Mouse (Mus musculus): ENCODE data around the gene Apoc2. TPM values are rescaled to one million over a fixed set of nuclear protein-coding genes. Genes with fewer than 3 reads are reported as not detected.
A peak's percentile ranks its signal among the peaks of the same experiment; 100 is the strongest.

Apoc2 gene
- polyA plus RNA-seq, 1 experiment from 2014 or later = 0.30 TPM

DNA sequence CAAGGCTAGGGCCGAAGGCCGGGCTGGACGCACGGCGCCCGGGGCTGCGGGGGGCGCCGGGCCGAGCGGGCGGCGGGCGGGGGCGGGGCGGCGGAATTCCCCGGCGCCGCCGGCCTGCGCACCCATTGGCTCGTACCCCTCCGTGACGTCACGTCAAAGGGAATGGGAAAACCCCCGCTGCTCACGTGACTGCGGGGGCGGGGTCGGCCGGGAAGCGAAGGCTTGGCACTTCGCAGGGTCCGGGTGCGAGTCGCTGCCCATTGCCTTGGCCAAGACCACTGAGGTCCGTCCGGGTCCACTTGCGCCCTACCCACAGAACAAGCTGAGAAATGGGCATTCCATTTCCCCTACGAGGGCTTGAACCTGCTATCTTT, 48.4 kb downstream of the Apoc2 start, which contains the start of gene Relb:
Gene Relb, minus strand, starts transcription at position 78 of the 374 bp plus-strand sequence.
- 0 out of 2 replicates have a peak, but pooled peaks cover 5% of the 10 kb centered on the region for H3K9me3 ChIP-seq
- H3K27ac ChIP-seq = peak within 1 kb of the TSS; percentile 74
- 1% methylated on average over 40 of the region's 41 CpGs for WGBS
- peaks cover 22% of the 10 kb centered on the region; the same call in 1 of the 2 replicates for H3K4me1 ChIP-seq (replicated peaks)
- H3K27me3 ChIP-seq (ENCODE audit: insufficient read depth, poor library complexity, severe bottlenecking) = no peaks in the 10 kb centered on the region
- peaks cover 27% of the 10 kb centered on the region for H3K36me3 ChIP-seq
- DNase-seq (ENCODE audit: low spot score) = peak; percentile 90
- H3K4me3 ChIP-seq = peak within 1 kb of the TSS; percentile 71

- Histone ChIP-seq H3K4me3 (peak overlapping the region; percentile 71), H3K27me3 (ENCODE audit: insufficient read depth, poor library complexity, severe bottlenecking) (no peaks in the 10 kb centered on the region), H3K27ac (peak overlapping the region; percentile 74), H3K36me3 (peaks cover 21% of the 10 kb centered on the region), H3K9me3 (0 out of 2 replicates have a peak, but pooled peaks cover 5% of the 10 kb centered on the region), H3K4me1 (replicated peaks) (peaks cover 22% of the 10 kb centered on the region; the same call in 1 of the 2 replicates)
- WGBS = under 1% methylated on average over 57 of the region's 57 CpGs
- DNase-seq (ENCODE audit: low spot score) = peak; percentile 95
These were observed 49.0 kb downstream of the Apoc2 start for GRCm38 (mm10) chr7:19628536-19629360.

DNA sequence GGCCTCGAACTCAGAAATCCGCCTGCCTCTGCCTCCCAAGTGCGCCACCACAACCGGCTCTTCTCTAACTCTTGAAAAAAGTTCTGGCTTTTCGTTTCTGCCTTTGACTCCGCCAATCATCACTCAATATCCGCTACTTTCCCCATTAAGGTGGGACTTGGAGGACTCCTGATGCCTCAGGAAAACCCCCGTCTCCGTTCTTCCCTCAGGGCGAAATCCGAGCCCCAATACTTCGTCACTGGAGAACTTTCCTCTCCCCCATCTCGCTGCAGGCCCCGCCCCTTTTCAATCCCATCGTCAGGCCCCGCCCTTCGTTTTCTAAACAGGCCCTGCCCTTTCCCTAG, 49.6 kb downstream of the Apoc2 start:
- no peak for DNase-seq (ENCODE audit: low spot score)
- WGBS = 16% methylated on average over 17 of the region's 17 CpGs
- Histone ChIP-seq H3K27me3 (ENCODE audit: insufficient read depth, poor library complexity, severe bottlenecking) (no peaks in the 10 kb centered on the region), H3K4me3 (peak overlapping the region; percentile 71), H3K27ac (peak overlapping the region; percentile 74), H3K9me3 (0 out of 2 replicates have a peak, but pooled peaks cover 5% of the 10 kb centered on the region), H3K4me1 (replicated peaks) (peaks cover 22% of the 10 kb centered on the region; the same call in 1 of the 2 replicates), H3K36me3 (peaks cover 15% of the 10 kb centered on the region)

DNA sequence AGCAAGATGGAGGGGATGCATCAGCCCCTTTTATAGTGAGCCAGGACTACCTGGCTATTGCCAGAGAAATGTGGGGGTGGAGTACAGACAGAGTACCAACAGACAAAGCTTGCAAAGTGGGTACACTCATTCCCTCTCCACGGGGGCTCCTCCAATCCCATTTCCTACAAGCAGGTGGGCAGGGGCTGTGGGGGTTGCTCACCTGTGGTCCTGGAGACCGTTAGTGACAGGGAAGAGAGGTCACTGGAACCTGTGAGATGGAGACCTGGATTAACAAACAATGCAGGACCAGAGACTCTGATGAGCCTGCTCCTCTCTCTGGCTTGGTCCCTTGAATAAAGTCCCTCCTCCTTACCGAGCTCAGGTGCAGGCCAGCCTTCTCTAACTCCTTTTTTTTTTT, 50.0 kb downstream of the Apoc2 start:
- 70% methylated on average over 3 of the region's 3 CpGs for WGBS

GRCm38 (mm10) chr7:19623433-19623832, 54.3 kb downstream of the Apoc2 start:
- Histone ChIP-seq H3K36me3 (no peaks in the 10 kb centered on the region), H3K4me3 (no peak overlapping the region), H3K4me1 (replicated peaks) (peaks cover 17% of the 10 kb centered on the region), H3K27me3 (ENCODE audit: insufficient read depth, poor library complexity, severe bottlenecking) (peaks cover 16% of the 10 kb centered on the region), H3K9me3 (0 out of 2 replicates have a peak, but pooled peaks cover 1% of the 10 kb centered on the region), H3K27ac (no peak overlapping the region)
- DNase-seq (ENCODE audit: low spot score) = no peak
- WGBS = 75% methylated on average over 2 of the region's 2 CpGs

More for the DNA sequence above, 50.0 kb downstream of the Apoc2 start:
- peaks cover 11% of the 10 kb centered on the region for H3K36me3 ChIP-seq
- H3K9me3 ChIP-seq = 0 out of 2 replicates have a peak, but pooled peaks cover 5% of the 10 kb centered on the region
- no peak for DNase-seq (ENCODE audit: low spot score)
- no peak overlapping the region for H3K27ac ChIP-seq
- no peaks in the 10 kb centered on the region for H3K27me3 ChIP-seq (ENCODE audit: insufficient read depth, poor library complexity, severe bottlenecking)
- peak overlapping the region; percentile 71; the same call in 1 of the 2 replicates for H3K4me3 ChIP-seq
- H3K4me1 ChIP-seq (replicated peaks) = peaks cover 22% of the 10 kb centered on the region; the same call in 1 of the 2 replicates

DNA sequence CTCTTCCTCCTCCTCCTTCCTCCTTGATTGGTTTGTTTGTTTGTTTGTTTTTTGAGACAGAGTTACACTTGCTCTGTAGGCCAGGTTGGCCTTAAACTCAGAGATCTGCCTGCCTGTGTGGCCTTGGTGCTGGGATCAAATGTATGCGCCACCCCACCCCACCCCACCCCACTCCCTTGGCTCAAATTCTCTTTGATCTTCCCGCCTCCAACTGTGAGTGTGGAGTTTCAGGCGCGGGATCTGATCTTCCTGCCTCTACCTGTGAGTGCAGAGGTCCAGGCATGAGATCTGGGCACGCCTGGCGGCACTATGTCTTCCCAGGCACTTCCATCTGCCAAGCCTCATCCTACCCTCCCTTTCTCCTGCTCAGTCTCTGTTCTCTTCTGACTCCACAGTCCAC, 55.5 kb downstream of the Apoc2 start:
- WGBS = 43% methylated on average over 6 of the region's 6 CpGs

More for the DNA sequence above, 55.5 kb downstream of the Apoc2 start:
- peaks cover 16% of the 10 kb centered on the region for H3K27me3 ChIP-seq (ENCODE audit: insufficient read depth, poor library complexity, severe bottlenecking)
- DNase-seq (ENCODE audit: low spot score) = no peak
- H3K9me3 ChIP-seq = no peaks in the 10 kb centered on the region
- no peak overlapping the region for H3K4me3 ChIP-seq
- H3K36me3 ChIP-seq = no peaks in the 10 kb centered on the region
- no peak overlapping the region for H3K27ac ChIP-seq
- H3K4me1 ChIP-seq (replicated peaks) = peaks cover 8% of the 10 kb centered on the region

Other genes starting within 250 kb of the Apoc2 start
- gene Mark4, start 219.1 kb downstream of the Apoc2 start, polyA plus RNA-seq (2016; fragmentation: Nextera tagmentation; extraction: Ambion mirVana) = 9.3 and 13.6 TPM in 2 replicates
- gene Exoc3l2, start 214.6 kb downstream of the Apoc2 start, polyA plus RNA-seq (2016; fragmentation: Nextera tagmentation; extraction: Ambion mirVana) = 0.39 and 0.80 TPM in 2 replicates
- 2.4 and 3.8 TPM in 2 replicates for gene Bloc1s3, start 169.6 kb downstream of the Apoc2 start, polyA plus RNA-seq (2016; fragmentation: Nextera tagmentation; extraction: Ambion mirVana)
- gene Trappc6a, start 169.5 kb downstream of the Apoc2 start, polyA plus RNA-seq (2016; fragmentation: Nextera tagmentation; extraction: Ambion mirVana) = 68.8 and 71.4 TPM in 2 replicates
- 0.09 and 0.10 TPM in 2 replicates for gene Nkpd1, start 160.1 kb downstream of the Apoc2 start, polyA plus RNA-seq (2016; fragmentation: Nextera tagmentation; extraction: Ambion mirVana)
- 22.6 and 30.4 TPM in 2 replicates for gene Ppp1r37, start 114.9 kb downstream of the Apoc2 start, polyA plus RNA-seq (2016; fragmentation: Nextera tagmentation; extraction: Ambion mirVana)
- gene Zfp296, start 100.7 kb downstream of the Apoc2 start, polyA plus RNA-seq (2016; fragmentation: Nextera tagmentation; extraction: Ambion mirVana) = 0.22 and 0.72 TPM in 2 replicates
- gene Gemin7, start 100.3 kb downstream of the Apoc2 start, polyA plus RNA-seq (2016; fragmentation: Nextera tagmentation; extraction: Ambion mirVana) = 177 and 188 TPM in 2 replicates
- gene Clasrp, start 73.5 kb downstream of the Apoc2 start, polyA plus RNA-seq (2016; fragmentation: Nextera tagmentation; extraction: Ambion mirVana) = 57.5 and 68.8 TPM in 2 replicates
- gene Relb, start 48.5 kb downstream of the Apoc2 start, polyA plus RNA-seq (2016; fragmentation: Nextera tagmentation; extraction: Ambion mirVana) = 4.4 and 6.1 TPM in 2 replicates
- gene Clptm1, start 12.9 kb downstream of the Apoc2 start, polyA plus RNA-seq (2016; fragmentation: Nextera tagmentation; extraction: Ambion mirVana) = 83.8 and 99.9 TPM in 2 replicates
- gene Gm44805, start 3.5 kb upstream of the Apoc2 start, polyA plus RNA-seq (2016; fragmentation: Nextera tagmentation; extraction: Ambion mirVana) = not detected in 2 replicates
- not detected in 2 replicates for gene Apoc4, start 3.5 kb upstream of the Apoc2 start, polyA plus RNA-seq (2016; fragmentation: Nextera tagmentation; extraction: Ambion mirVana)
- gene Apoc1, start 14.7 kb upstream of the Apoc2 start, polyA plus RNA-seq (2016; fragmentation: Nextera tagmentation; extraction: Ambion mirVana) = 2.2 and 2.3 TPM in 2 replicates
- 179 and 230 TPM in 2 replicates for gene Apoe, start 21.2 kb upstream of the Apoc2 start, polyA plus RNA-seq (2016; fragmentation: Nextera tagmentation; extraction: Ambion mirVana)
- gene Tomm40, start 37.5 kb upstream of the Apoc2 start, polyA plus RNA-seq (2016; fragmentation: Nextera tagmentation; extraction: Ambion mirVana) = 209 and 211 TPM in 2 replicates
- 89.0 and 99.8 TPM in 2 replicates for gene Nectin2, start 72.5 kb upstream of the Apoc2 start, polyA plus RNA-seq (2016; fragmentation: Nextera tagmentation; extraction: Ambion mirVana)
- 46.8 and 57.3 TPM in 2 replicates for gene Bcam, start 93.1 kb upstream of the Apoc2 start, polyA plus RNA-seq (2016; fragmentation: Nextera tagmentation; extraction: Ambion mirVana)
- 1.2 and 1.8 TPM in 2 replicates for gene Cblc, start 118.9 kb upstream of the Apoc2 start, polyA plus RNA-seq (2016; fragmentation: Nextera tagmentation; extraction: Ambion mirVana)
- gene Bcl3, start 144.8 kb upstream of the Apoc2 start, polyA plus RNA-seq (2016; fragmentation: Nextera tagmentation; extraction: Ambion mirVana) = 0.60 and 0.78 TPM in 2 replicates
- 0.20 TPM in 1 of 2 replicates, not detected in the other for gene Gm19345, start 174.1 kb upstream of the Apoc2 start, polyA plus RNA-seq (2016; fragmentation: Nextera tagmentation; extraction: Ambion mirVana)
- not detected in 2 replicates for gene Ceacam16, start 183.4 kb upstream of the Apoc2 start, polyA plus RNA-seq (2016; fragmentation: Nextera tagmentation; extraction: Ambion mirVana)
- not detected in 2 replicates for gene Ceacam19, start 210.0 kb upstream of the Apoc2 start, polyA plus RNA-seq (2016; fragmentation: Nextera tagmentation; extraction: Ambion mirVana)
- 4.4 and 5.4 TPM in 2 replicates for gene Pvr, start 243.2 kb upstream of the Apoc2 start, polyA plus RNA-seq (2016; fragmentation: Nextera tagmentation; extraction: Ambion mirVana)

Measured in hindbrain, embryonic 10.5 days (tissue).